Mouse (Mus musculus): ENCODE data around the gene Prr15. TPM values are rescaled to one million over a fixed set of nuclear protein-coding genes. Genes with fewer than 3 reads are reported as not detected.

Gene Prr15
- polyA plus RNA-seq, 1 experiment from 2014 or later = 1.1 TPM

- Histone ChIP-seq H3K27me3 (ENCODE audit: insufficient read depth, poor library complexity, severe bottlenecking) (peaks cover 44% of the 10 kb centered on the region), H3K4me3 (no peak overlapping the region), H3K9me3 (no peaks in the 10 kb centered on the region), H3K27ac (0 out of 2 replicates have a peak overlapping the region, but pooled peaks have one; percentile 9), H3K4me1 (replicated peaks) (peaks cover 19% of the 10 kb centered on the region), H3K36me3 (no peaks in the 10 kb centered on the region)
- DNase-seq (ENCODE audit: low spot score) = no peak
- WGBS = 52% methylated on average over 9 of the region's 9 CpGs
Measured at GRCm38 (mm10) chr6:54333652-54334396, 8.2 kb downstream of the Prr15 start.

- H3K4me1 ChIP-seq (replicated peaks) = peaks cover 7% of the 10 kb centered on the region
- DNase-seq (ENCODE audit: low spot score) = no peak
- 85% methylated on average over 6 of the region's 6 CpGs for WGBS
Measured at GRCm38 (mm10) chr6:54337321-54337720, 11.7 kb downstream of the Prr15 start.

DNA sequence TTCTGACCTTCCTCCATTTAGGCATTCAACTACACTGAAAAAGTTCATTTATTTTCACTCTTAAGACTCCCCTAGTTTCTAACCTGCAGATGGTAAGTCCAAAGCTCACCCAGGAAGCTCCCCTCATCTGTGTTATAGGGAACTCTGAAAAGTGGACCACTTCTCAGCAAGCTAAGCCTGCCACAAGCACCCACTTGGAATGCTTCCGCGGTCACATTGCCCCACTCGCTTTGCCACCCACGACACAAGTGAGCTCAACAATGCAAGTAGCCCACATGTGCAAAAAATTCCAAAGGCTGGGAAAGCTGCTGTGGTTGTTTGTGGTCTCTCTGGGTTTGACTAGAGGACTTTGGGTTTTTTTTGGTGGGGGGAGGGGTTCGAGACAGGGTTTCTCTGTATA, 15.5 kb downstream of the Prr15 start:
- WGBS = 92% methylated on average over 5 of the region's 5 CpGs
- H3K36me3 ChIP-seq = no peaks in the 10 kb centered on the region
- H3K9me3 ChIP-seq = peaks cover 4% of the 10 kb centered on the region; the same call in 1 of the 2 replicates

More at GRCm38 (mm10) chr6:54337321-54337720, 11.7 kb downstream of the Prr15 start:
- H3K27ac ChIP-seq = no peak overlapping the region
- peaks cover 24% of the 10 kb centered on the region for H3K27me3 ChIP-seq (ENCODE audit: insufficient read depth, poor library complexity, severe bottlenecking)
- no peaks in the 10 kb centered on the region for H3K36me3 ChIP-seq
- H3K4me3 ChIP-seq = no peak overlapping the region
- peaks cover 4% of the 10 kb centered on the region; the same call in 1 of the 2 replicates for H3K9me3 ChIP-seq

DNA sequence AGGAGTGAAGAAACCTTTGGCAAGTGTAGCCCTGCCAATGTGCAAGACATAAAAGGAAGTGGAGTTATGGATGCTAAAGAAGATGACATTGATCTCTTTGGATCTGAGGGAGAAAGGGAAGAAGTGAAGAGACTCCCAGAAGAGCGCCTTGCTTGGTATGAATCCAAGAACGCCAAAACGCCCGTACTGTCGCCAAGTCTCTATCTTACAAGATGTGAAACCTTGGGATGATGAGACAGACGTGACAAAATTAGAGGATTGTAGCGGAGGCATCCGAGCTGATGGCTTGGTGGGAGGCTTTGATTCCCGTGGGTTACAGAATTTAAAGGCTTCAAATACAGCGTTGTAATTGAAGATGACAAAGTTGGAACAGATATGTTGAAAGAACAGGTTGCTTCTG, 16.6 kb downstream of the Prr15 start:
- no peak overlapping the region for H3K27ac ChIP-seq
- WGBS = 89% methylated on average over 10 of the region's 10 CpGs
- DNase-seq (ENCODE audit: low spot score) = no peak
- H3K27me3 ChIP-seq (ENCODE audit: insufficient read depth, poor library complexity, severe bottlenecking) = no peaks in the 10 kb centered on the region
- H3K4me1 ChIP-seq (replicated peaks) = no peaks in the 10 kb centered on the region
- H3K36me3 ChIP-seq = no peaks in the 10 kb centered on the region
- H3K4me3 ChIP-seq = no peak overlapping the region
- H3K9me3 ChIP-seq = peaks cover 4% of the 10 kb centered on the region; the same call in 1 of the 2 replicates

More for the DNA sequence above, 15.5 kb downstream of the Prr15 start:
- DNase-seq (ENCODE audit: low spot score) = no peak
- H3K4me1 ChIP-seq (replicated peaks) = no peaks in the 10 kb centered on the region
- no peaks in the 10 kb centered on the region for H3K27me3 ChIP-seq (ENCODE audit: insufficient read depth, poor library complexity, severe bottlenecking)
- H3K27ac ChIP-seq = no peak overlapping the region
- H3K4me3 ChIP-seq = no peak overlapping the region

DNA sequence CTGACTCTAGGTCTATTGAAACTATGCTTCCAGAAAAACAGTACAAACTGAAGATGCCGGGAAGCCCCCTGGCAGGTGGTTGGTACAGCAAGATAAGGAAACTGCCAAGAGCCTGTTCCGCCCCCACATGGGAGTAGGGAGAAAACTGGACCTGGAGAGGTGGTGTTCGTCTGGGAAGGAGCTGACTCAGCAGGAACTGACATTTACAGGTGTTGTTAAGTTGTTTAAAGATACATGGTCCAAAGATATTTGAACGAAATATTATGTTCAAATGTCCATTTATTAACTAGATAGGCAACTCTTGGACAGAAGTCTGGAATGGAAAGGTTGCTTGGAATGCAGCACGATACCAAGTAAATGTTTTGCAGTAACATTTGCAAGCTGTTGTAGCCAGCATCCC, 26.2 kb downstream of the Prr15 start:
- no peak for DNase-seq (ENCODE audit: low spot score)
- Histone ChIP-seq H3K4me3 (no peak overlapping the region), H3K9me3 (no peaks in the 10 kb centered on the region), H3K27ac (no peak overlapping the region), H3K4me1 (replicated peaks) (peaks cover 8% of the 10 kb centered on the region), H3K27me3 (ENCODE audit: insufficient read depth, poor library complexity, severe bottlenecking) (no peaks in the 10 kb centered on the region), H3K36me3 (no peaks in the 10 kb centered on the region)
- 88% methylated on average over 5 of the region's 5 CpGs for WGBS

- H3K27me3 ChIP-seq (ENCODE audit: insufficient read depth, poor library complexity, severe bottlenecking) = no peaks in the 10 kb centered on the region
- no peak overlapping the region for H3K27ac ChIP-seq
- 69% methylated on average over 14 of the region's 14 CpGs for WGBS
- H3K36me3 ChIP-seq = no peaks in the 10 kb centered on the region
- no peak overlapping the region for H3K4me3 ChIP-seq
- H3K9me3 ChIP-seq = no peaks in the 10 kb centered on the region
- no peak for DNase-seq (ENCODE audit: low spot score)
- peaks cover 8% of the 10 kb centered on the region for H3K4me1 ChIP-seq (replicated peaks)
Measured at GRCm38 (mm10) chr6:54352931-54353690, 27.5 kb downstream of the Prr15 start.

DNA sequence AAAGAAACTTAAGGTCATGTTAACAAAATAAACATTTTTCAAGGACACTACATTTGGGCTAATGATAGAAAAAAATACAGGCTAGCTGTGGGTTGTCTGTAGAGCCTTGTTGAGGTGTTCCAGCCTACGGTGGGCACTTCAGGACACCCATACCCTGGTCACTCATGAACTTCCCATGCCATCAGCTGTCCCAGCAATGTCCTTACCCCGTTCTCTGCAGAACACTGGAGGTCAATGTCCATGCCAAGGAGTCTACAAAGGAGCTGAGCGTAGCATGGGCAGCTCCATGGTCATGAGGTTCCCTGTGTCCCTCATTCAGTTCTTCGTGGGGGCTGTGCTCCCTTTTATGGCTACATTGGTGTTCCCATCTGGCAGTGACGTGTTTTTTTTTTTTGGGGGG, 28.1 kb downstream of the Prr15 start:
- H3K36me3 ChIP-seq = no peaks in the 10 kb centered on the region
- no peak for DNase-seq (ENCODE audit: low spot score)
- no peak overlapping the region for H3K4me3 ChIP-seq
- no peaks in the 10 kb centered on the region for H3K27me3 ChIP-seq (ENCODE audit: insufficient read depth, poor library complexity, severe bottlenecking)
- H3K9me3 ChIP-seq = no peaks in the 10 kb centered on the region
- no peak overlapping the region for H3K27ac ChIP-seq
- WGBS = 90% methylated on average over 5 of the region's 5 CpGs
- peaks cover 8% of the 10 kb centered on the region for H3K4me1 ChIP-seq (replicated peaks)

- Histone ChIP-seq H3K9me3 (0 out of 2 replicates have a peak, but pooled peaks cover 3% of the 10 kb centered on the region), H3K27me3 (ENCODE audit: insufficient read depth, poor library complexity, severe bottlenecking) (no peaks in the 10 kb centered on the region), H3K27ac (no peak overlapping the region), H3K4me1 (replicated peaks) (peaks cover 8% of the 10 kb centered on the region), H3K4me3 (no peak overlapping the region), H3K36me3 (no peaks in the 10 kb centered on the region)
- DNase-seq (ENCODE audit: low spot score) = no peak
- WGBS = 81% methylated on average over 6 of the region's 6 CpGs
Measured at GRCm38 (mm10) chr6:54355626-54356025, 30.0 kb downstream of the Prr15 start.

DNA sequence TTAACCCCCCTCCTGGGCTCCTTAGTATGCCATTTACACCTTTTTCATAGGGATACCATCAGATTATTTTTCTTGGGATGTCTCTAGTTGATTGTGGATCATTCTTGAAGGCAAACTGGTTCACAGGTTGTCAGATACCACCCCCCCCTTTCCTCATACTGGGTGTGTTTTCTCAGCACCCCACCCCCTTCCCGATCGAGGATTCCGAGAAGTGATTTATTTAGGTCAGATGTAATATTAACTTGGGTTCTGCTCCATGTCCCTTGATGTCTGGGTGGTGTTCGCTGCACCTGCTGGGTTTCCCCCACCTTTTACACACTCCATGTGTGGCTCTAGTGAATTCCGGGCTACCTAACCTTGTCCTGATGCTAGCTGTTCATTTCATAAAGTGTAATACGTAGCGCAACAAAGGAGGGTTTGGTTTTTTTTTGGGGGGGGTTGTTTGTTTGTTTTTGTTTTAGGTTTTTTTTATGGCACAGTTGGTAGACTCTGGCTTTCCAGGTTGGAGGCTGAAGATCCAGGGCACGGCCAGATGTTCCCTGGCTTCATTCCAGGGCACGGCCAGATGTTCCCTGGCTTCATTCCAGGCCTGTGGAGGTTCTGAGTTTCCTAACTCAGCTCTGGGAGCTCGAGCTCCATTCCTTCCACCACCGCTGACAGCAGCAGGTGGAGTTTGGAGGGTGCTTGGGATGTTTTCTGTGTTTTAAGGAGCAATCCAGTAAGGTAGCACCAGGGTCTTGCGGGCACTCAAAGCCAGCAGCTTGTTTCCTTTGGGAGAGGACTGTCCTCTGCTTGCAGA, 37.1 kb downstream of the Prr15 start:
- no peak for DNase-seq (ENCODE audit: low spot score)
- H3K4me1 ChIP-seq (replicated peaks) = peaks cover 15% of the 10 kb centered on the region
- H3K27me3 ChIP-seq (ENCODE audit: insufficient read depth, poor library complexity, severe bottlenecking) = 0 out of 2 replicates have a peak, but pooled peaks cover 3% of the 10 kb centered on the region
- no peaks in the 10 kb centered on the region for H3K36me3 ChIP-seq
- 0 out of 2 replicates have a peak, but pooled peaks cover 3% of the 10 kb centered on the region for H3K9me3 ChIP-seq
- H3K27ac ChIP-seq = no peak overlapping the region
- 91% methylated on average over 12 of the region's 12 CpGs for WGBS
- H3K4me3 ChIP-seq = no peak overlapping the region

- H3K4me3 ChIP-seq = no peak overlapping the region
- peaks cover 26% of the 10 kb centered on the region for H3K4me1 ChIP-seq (replicated peaks)
- peak; percentile 31 for DNase-seq (ENCODE audit: low spot score)
- no peaks in the 10 kb centered on the region for H3K36me3 ChIP-seq
- H3K27me3 ChIP-seq (ENCODE audit: insufficient read depth, poor library complexity, severe bottlenecking) = peaks cover 10% of the 10 kb centered on the region; the same call in 1 of the 2 replicates
- H3K27ac ChIP-seq = peak overlapping the region; percentile 62
- WGBS = 50% methylated on average over 12 of the region's 12 CpGs
- 0 out of 2 replicates have a peak, but pooled peaks cover 1% of the 10 kb centered on the region for H3K9me3 ChIP-seq
Measured at GRCm38 (mm10) chr6:54364406-54365136, 38.9 kb downstream of the Prr15 start.

DNA sequence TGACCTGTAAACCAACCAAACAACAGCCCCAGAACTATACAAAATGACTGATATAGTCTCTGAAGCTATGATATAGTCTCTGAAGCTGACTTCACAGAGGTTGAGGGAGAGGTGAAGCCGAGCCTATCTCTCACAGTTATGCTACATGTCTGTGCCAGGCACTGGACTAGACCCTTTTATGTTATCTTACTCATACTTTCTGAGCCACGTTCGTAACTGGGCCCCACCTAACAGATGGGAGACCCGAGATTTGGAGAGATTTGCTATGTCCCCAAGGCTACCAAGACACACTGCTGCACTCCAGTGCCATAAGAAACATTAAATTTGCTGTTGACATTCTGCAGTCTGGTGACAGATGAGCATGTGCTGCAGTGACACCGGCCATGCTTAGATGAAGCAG, 41.0 kb downstream of the Prr15 start:
- 86% methylated on average over 5 of the region's 5 CpGs for WGBS
- Histone ChIP-seq H3K9me3 (no peaks in the 10 kb centered on the region), H3K36me3 (no peaks in the 10 kb centered on the region), H3K27ac (no peak overlapping the region), H3K27me3 (ENCODE audit: insufficient read depth, poor library complexity, severe bottlenecking) (peaks cover 12% of the 10 kb centered on the region; the same call in 1 of the 2 replicates), H3K4me1 (replicated peaks) (peaks cover 45% of the 10 kb centered on the region), H3K4me3 (no peak overlapping the region)
- no peak for DNase-seq (ENCODE audit: low spot score)

DNA sequence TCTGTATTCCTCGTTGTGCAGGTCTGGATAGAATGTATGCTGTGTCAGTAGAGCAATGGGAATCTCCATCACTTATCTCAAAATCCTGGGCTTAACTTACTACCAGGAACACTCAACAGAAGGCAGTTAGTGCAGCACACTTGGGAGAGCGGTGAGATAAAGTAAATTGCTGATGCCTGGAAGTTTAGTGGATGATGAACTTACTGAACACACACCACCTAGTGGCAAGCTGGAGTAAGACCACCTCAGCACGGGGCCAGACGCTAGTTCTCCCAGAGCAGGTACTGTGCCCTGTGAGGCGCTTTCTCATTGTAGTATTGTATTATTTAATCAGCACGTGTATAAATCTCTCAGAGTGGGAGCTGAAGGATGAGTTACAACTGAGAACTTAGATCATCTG, 42.4 kb downstream of the Prr15 start:
- peaks cover 12% of the 10 kb centered on the region; the same call in 1 of the 2 replicates for H3K27me3 ChIP-seq (ENCODE audit: insufficient read depth, poor library complexity, severe bottlenecking)
- H3K9me3 ChIP-seq = no peaks in the 10 kb centered on the region
- DNase-seq (ENCODE audit: low spot score) = peak; percentile 63
- H3K27ac ChIP-seq = no peak overlapping the region
- 16% methylated on average over 6 of the region's 6 CpGs for WGBS
- no peak overlapping the region for H3K4me3 ChIP-seq
- H3K36me3 ChIP-seq = no peaks in the 10 kb centered on the region
- peaks cover 45% of the 10 kb centered on the region for H3K4me1 ChIP-seq (replicated peaks)

Data from hindbrain, embryonic 10.5 days (tissue).